Mouse (Mus musculus) midbrain, embryonic 16.5 days (tissue): Measurements from ENCODE around the gene Asap3. TPM values are rescaled to one million over a fixed set of nuclear protein-coding genes. Genes with fewer than 3 reads are reported as not detected.

Experiments
- ATAC-seq: fragments of 200-750 bp; cut with Nextera tagmentation; 2 replicates; pipeline ENCODE4 v1.8.0; 2017; ENCODE audit warnings: moderate TSS enrichment
- H3K27ac ChIP-seq: fragments of 300-500 bp; sonication (generic); 2 replicates; pipeline ENCODE4 v1.5.1; 2014; ENCODE audit warnings: mild to moderate bottlenecking, low read length, mixed read lengths
- H3K27me3 ChIP-seq: fragments of 300-500 bp; sonication (generic); 2 replicates; pipeline ENCODE4 v1.6.1; 2014; ENCODE audit warnings: low read depth, low read length, mixed read lengths; ENCODE audit not compliant: control insufficient read depth, insufficient read depth
- H3K36me3 ChIP-seq: fragments of 300-500 bp; sonication (generic); 2 replicates; pipeline ENCODE4 v1.6.1; 2014; ENCODE audit warnings: mild to moderate bottlenecking, low read length, moderate library complexity, mixed read lengths; ENCODE audit not compliant: control insufficient read depth, insufficient read depth
- H3K4me1 ChIP-seq: fragments of 300-500 bp; sonication (generic); 2 replicates; pipeline ENCODE4 v1.6.1; 2014; ENCODE audit warnings: mild to moderate bottlenecking, low read length, mixed read lengths; ENCODE audit not compliant: control insufficient read depth, insufficient read depth
- H3K4me2 ChIP-seq: fragments of 300-500 bp; sonication (generic); 2 replicates; pipeline ENCODE4 v1.6.1; 2014; ENCODE audit warnings: mild to moderate bottlenecking, low read length, mixed read lengths
- H3K4me3 ChIP-seq: fragments of 300-500 bp; sonication (generic); 2 replicates; pipeline ENCODE4 v1.5.1; 2014; ENCODE audit warnings: low read depth, mild to moderate bottlenecking, low read length, moderate library complexity, mixed read lengths
- H3K9ac ChIP-seq: fragments of 300-500 bp; sonication (generic); 2 replicates; pipeline ENCODE4 v1.6.1; 2014; ENCODE audit warnings: low read depth, low read length, mixed read lengths
- H3K9me3 ChIP-seq: fragments of 300-500 bp; sonication (generic); replicated peaks from 2 replicates; pipeline ENCODE4 v1.6.1; 2014; ENCODE audit warnings: mild to moderate bottlenecking, low read length, mixed read lengths; ENCODE audit not compliant: control insufficient read depth, poor library complexity, severe bottlenecking
- WGBS: fragments of 180-500 bp; shearing (Covaris S2); extraction: QIAGEN DNeasy Blood & Tissue Kit; methylation state at CpG from one replicate; pipeline ENCODE4 v1.1.7; 2014; 5-methylcytosine and 5-hydroxymethylcytosine counted together
- polyA plus RNA-seq: library from polyadenylated mRNA; unstranded; fragments of >200 nt; fragmentation: Nextera tagmentation; extraction: Ambion mirVana; gene quantifications from 2 replicates; pipeline ENCODE4 v1.2.1, GENCODE M21; 2015

The Asap3 gene
- polyA plus RNA-seq, 1 experiment from 2014 or later: 5.1 TPM

- 90% methylated on average over 7 of the region's 7 CpGs for WGBS
- Histone ChIP-seq H3K27ac (no peak overlapping the region), H3K9me3 (no peaks in the 10 kb centered on the region), H3K4me2 (no peak overlapping the region; the same call in 1 of the 2 replicates), H3K9ac (no peak overlapping the region), H3K27me3 (no peaks in the 10 kb centered on the region), H3K4me1 (no peaks in the 10 kb centered on the region), H3K4me3 (no peak overlapping the region), H3K36me3 (no peaks in the 10 kb centered on the region)
- no peak for ATAC-seq
Measured at GRCm38 (mm10) chr4:136179456-136179855, 26.7 kb upstream of the Asap3 start.

GRCm38 (mm10) chr4:136179998-136180397 is 26.2 kb upstream of the Asap3 start:
- H3K9ac ChIP-seq: peak overlapping the region; percentile 42; the same call in 1 of the 2 replicates

GRCm38 (mm10) chr4:136180408-136181330 is 25.5 kb upstream of the Asap3 start:
- WGBS: 23% methylated on average over 23 of the region's 23 CpGs
- no peaks in the 10 kb centered on the region for H3K9me3 ChIP-seq
- H3K4me1 ChIP-seq: no peaks in the 10 kb centered on the region
- no peaks in the 10 kb centered on the region for H3K36me3 ChIP-seq
- H3K9ac ChIP-seq: peak overlapping the region; percentile 42; the same call in 1 of the 2 replicates
- peak overlapping the region; percentile 27 for H3K4me3 ChIP-seq
- no peak overlapping the region for H3K27ac ChIP-seq
- no peaks in the 10 kb centered on the region for H3K27me3 ChIP-seq
- peak overlapping the region; percentile 54 for H3K4me2 ChIP-seq
- peak; percentile 76 for ATAC-seq

More at GRCm38 (mm10) chr4:136179998-136180397, 26.2 kb upstream of the Asap3 start:
- peak overlapping the region; percentile 27 for H3K4me3 ChIP-seq
- H3K4me1 ChIP-seq: no peaks in the 10 kb centered on the region
- H3K9me3 ChIP-seq: no peaks in the 10 kb centered on the region
- H3K27ac ChIP-seq: no peak overlapping the region
- peak; percentile 51; the same call in 1 of the 2 replicates for ATAC-seq
- no peaks in the 10 kb centered on the region for H3K36me3 ChIP-seq
- 3% methylated on average over 15 of the region's 15 CpGs for WGBS
- H3K27me3 ChIP-seq: no peaks in the 10 kb centered on the region
- H3K4me2 ChIP-seq: peak overlapping the region; percentile 54

- no peaks in the 10 kb centered on the region for H3K9me3 ChIP-seq
- H3K4me2 ChIP-seq: no peak overlapping the region; the same call in 1 of the 2 replicates
- no peak overlapping the region for H3K9ac ChIP-seq
- H3K36me3 ChIP-seq: no peaks in the 10 kb centered on the region
- ATAC-seq: no peak
- H3K27me3 ChIP-seq: no peaks in the 10 kb centered on the region
- WGBS: 27% methylated on average over 12 of the region's 12 CpGs
- H3K4me3 ChIP-seq: no peak overlapping the region
- H3K4me1 ChIP-seq: no peaks in the 10 kb centered on the region
- H3K27ac ChIP-seq: no peak overlapping the region
Measured at GRCm38 (mm10) chr4:136181367-136181766, 24.8 kb upstream of the Asap3 start.

GRCm38 (mm10) chr4:136185375-136185774 is 20.8 kb upstream of the Asap3 start:
- Histone ChIP-seq H3K9ac (no peak overlapping the region), H3K27me3 (no peaks in the 10 kb centered on the region), H3K27ac (no peak overlapping the region), H3K4me3 (no peak overlapping the region), H3K36me3 (no peaks in the 10 kb centered on the region), H3K9me3 (no peaks in the 10 kb centered on the region), H3K4me2 (no peak overlapping the region), H3K4me1 (no peaks in the 10 kb centered on the region)
- ATAC-seq: no peak
- 86% methylated on average over 9 of the region's 9 CpGs for WGBS

GRCm38 (mm10) chr4:136186315-136186714 is 19.9 kb upstream of the Asap3 start:
- ATAC-seq: no peak
- no peak overlapping the region for H3K27ac ChIP-seq
- H3K4me2 ChIP-seq: no peak overlapping the region
- no peaks in the 10 kb centered on the region for H3K27me3 ChIP-seq
- no peak overlapping the region for H3K9ac ChIP-seq
- H3K9me3 ChIP-seq: no peaks in the 10 kb centered on the region
- no peak overlapping the region for H3K4me3 ChIP-seq
- 91% methylated on average over 8 of the region's 8 CpGs for WGBS
- H3K4me1 ChIP-seq: no peaks in the 10 kb centered on the region
- no peaks in the 10 kb centered on the region for H3K36me3 ChIP-seq

GRCm38 (mm10) chr4:136186739-136187472 is 19.3 kb upstream of the Asap3 start:
- Histone ChIP-seq H3K27me3 (no peaks in the 10 kb centered on the region), H3K9ac (no peak overlapping the region), H3K4me2 (no peak overlapping the region), H3K9me3 (no peaks in the 10 kb centered on the region), H3K4me1 (no peaks in the 10 kb centered on the region), H3K27ac (no peak overlapping the region), H3K4me3 (no peak overlapping the region), H3K36me3 (no peaks in the 10 kb centered on the region)
- WGBS: 90% methylated on average over 23 of the region's 23 CpGs
- no peak for ATAC-seq

- Histone ChIP-seq H3K27ac (no peak overlapping the region), H3K27me3 (no peaks in the 10 kb centered on the region), H3K36me3 (no peaks in the 10 kb centered on the region), H3K4me1 (no peaks in the 10 kb centered on the region), H3K9me3 (no peaks in the 10 kb centered on the region), H3K9ac (no peak overlapping the region), H3K4me2 (no peak overlapping the region), H3K4me3 (no peak overlapping the region)
- no peak for ATAC-seq
- 82% methylated on average over 6 of the region's 6 CpGs for WGBS
Measured at GRCm38 (mm10) chr4:136188973-136189737, 17.0 kb upstream of the Asap3 start.
